ENCODE assay signal across 18 mouse cellular contexts in the genomic region with DNA sequence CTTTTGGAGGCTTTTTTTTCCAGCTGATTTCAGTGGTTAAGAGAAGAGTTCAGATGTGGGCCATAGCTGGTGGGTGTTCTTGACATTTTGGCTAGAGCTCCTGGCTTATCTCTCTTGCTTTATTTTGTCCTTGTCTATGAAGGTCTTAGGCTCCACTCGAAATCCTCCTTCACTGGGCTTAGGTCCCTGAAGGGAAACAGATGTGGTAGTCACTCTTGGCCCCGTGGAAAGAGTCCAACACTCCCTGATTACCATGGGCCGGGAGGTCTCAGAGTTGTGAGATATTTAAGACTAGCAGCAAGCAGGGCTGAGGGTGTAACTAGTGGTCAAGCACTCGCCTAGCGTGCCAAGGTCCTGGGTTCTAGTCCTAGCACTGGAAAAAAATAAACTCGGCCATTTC.
DNase-seq lines count a peak whose midpoint lies in the region; ATAC-seq lines count a peak whose summit lies in the region.
"Had no signal": no experiment of that assay in that cellular context is flagged by ENCODE, and none has a peak within 500 bp of the region (broad histone marks: within the 10 kb centered on the region; RNA-seq: fewer than 3 reads in every experiment).

No protein-coding gene starts in this region.

- H3K27me3 ChIP-seq in kidney, embryonic 16.5 days (ENCODE audit: insufficient read depth, low read length): no peaks in the 10 kb centered on the region; the same call in 1 of the 2 replicates
- H3K27me3 ChIP-seq: embryonic facial prominence, embryonic 12.5 days had no signal

- no peak overlapping the region for H3K9ac ChIP-seq in kidney, embryonic 16.5 days (replicated peaks; ENCODE audit: low read length)
- H3K9ac ChIP-seq: embryonic facial prominence, embryonic 12.5 days; forebrain, embryonic 12.5 days; forebrain, postnatal 0 days; hindbrain, embryonic 13.5 days had no signal

- H3K9me3 ChIP-seq in kidney, embryonic 16.5 days (ENCODE audit: low read length): no peaks in the 10 kb centered on the region
- H3K9me3 ChIP-seq: embryonic facial prominence, embryonic 12.5 days; forebrain, embryonic 12.5 days; heart, embryonic 10.5 days; hindbrain, embryonic 13.5 days had no signal

- no peaks in the 10 kb centered on the region for H3K36me3 ChIP-seq in kidney, embryonic 16.5 days (ENCODE audit: insufficient read depth, low read length)
- H3K36me3 ChIP-seq: embryonic facial prominence, embryonic 12.5 days; forebrain, embryonic 12.5 days; heart, embryonic 10.5 days; hindbrain, embryonic 13.5 days had no signal

- no peaks in the 10 kb centered on the region for H3K4me1 ChIP-seq in kidney, embryonic 16.5 days (ENCODE audit: insufficient read depth, low read length)
- H3K4me1 ChIP-seq: forebrain, embryonic 12.5 days had no signal

- 78% methylated on average over 6 of the region's 6 CpGs for WGBS in kidney, embryonic 16.5 days

- H3K27ac ChIP-seq in kidney, embryonic 16.5 days (ENCODE audit: low read length): no peak overlapping the region
- H3K27ac ChIP-seq: embryonic facial prominence, embryonic 12.5 days; forebrain, embryonic 12.5 days; heart, embryonic 10.5 days; hindbrain, embryonic 13.5 days; hindbrain, postnatal 0 days had no signal

- H3K4me2 ChIP-seq in kidney, embryonic 16.5 days (replicated peaks; ENCODE audit: low read depth, low read length): no peak overlapping the region
- H3K4me2 ChIP-seq: embryonic facial prominence, embryonic 12.5 days; forebrain, embryonic 12.5 days; hindbrain, embryonic 13.5 days had no signal

- no peak overlapping the region for H3K4me3 ChIP-seq in kidney, embryonic 16.5 days (ENCODE audit: low read length)
- H3K4me3 ChIP-seq: embryonic facial prominence, embryonic 12.5 days; forebrain, embryonic 12.5 days; heart, embryonic 10.5 days; hindbrain, embryonic 13.5 days had no signal

- DNase-seq in adrenal gland, adult 2 months: peak; percentile 68
- no peak for DNase-seq in adrenal gland, postnatal 4 days (ENCODE audit: low spot score in 2 of 2)
- DNase-seq in kidney, postnatal 4 days: peak; percentile 23 to 45
- DNase-seq in adrenal gland, adult 8-10 months: peak; percentile 46
- peak; percentile 18 for DNase-seq in adrenal gland, postnatal 25 days
- DNase-seq in frontal cortex, postnatal 14 days (ENCODE audit: low spot score in 2 of 2): no peak
- DNase-seq: cerebellum, adult 11-12 months; cerebellum, adult 9-10 months; cerebellum, postnatal 25 days; forebrain, postnatal 0 days; gastrocnemius, postnatal 36 days; heart, adult 11 months had no signal

- no peak for ATAC-seq in kidney, embryonic 16.5 days (ENCODE audit: low FRiP score, low TSS enrichment)
- ATAC-seq: forebrain, postnatal 0 days; hindbrain, postnatal 0 days had no signal

Comparison
In these comparisons a context has a peak if more than half of its experiments do, and no peak if none do; other contexts are left out.
1. DNase-seq: peak in adrenal gland, adult 2 months (single experiment), kidney, postnatal 4 days (2 of 2), adrenal gland, adult 8-10 months (single experiment) and adrenal gland, postnatal 25 days (single experiment); none in adrenal gland, postnatal 4 days (0 of 2) and frontal cortex, postnatal 14 days (0 of 2).